Comparison of ENCODE assay signal across 22 mouse cellular contexts in the genomic region with DNA sequence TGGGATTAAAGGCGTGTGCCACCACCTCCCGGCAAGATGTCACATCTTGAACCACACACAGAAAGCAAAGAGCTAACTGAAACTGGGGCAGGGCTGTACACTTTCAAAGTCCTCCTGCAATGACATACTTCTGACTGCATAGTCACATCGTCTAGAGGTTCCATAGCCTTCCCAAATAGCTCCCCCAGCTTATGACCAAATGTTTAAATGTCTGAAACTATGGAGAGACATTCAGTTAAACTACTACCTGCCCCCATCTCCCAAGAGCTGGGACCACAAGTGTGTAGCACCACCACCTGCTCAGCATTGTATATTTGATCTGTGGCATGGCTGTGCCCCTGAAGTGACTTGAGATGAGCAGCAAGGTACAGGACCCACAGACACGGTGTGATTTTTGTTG. TPM values are rescaled to one million over a fixed set of nuclear protein-coding genes. Genes with fewer than 3 reads are reported as not detected.
DNase-seq lines count a peak whose midpoint lies in the region; TF ChIP-seq lines count a peak whose summit lies in the region.
"Had no signal": no experiment of that assay in that cellular context is flagged by ENCODE, and none has a peak within 500 bp of the region (broad histone marks: within the 10 kb centered on the region; RNA-seq: fewer than 3 reads in every experiment).

No protein-coding gene starts in this region.

- H3K36me3 ChIP-seq in spleen, adult 2 months (ENCODE audit: control insufficient read depth, insufficient read depth, low read length), result no peaks in the 10 kb centered on the region
- no peaks in the 10 kb centered on the region for H3K36me3 ChIP-seq in macrophage (ENCODE audit: inconsistent target)
- H3K36me3 ChIP-seq: embryonic facial prominence, embryonic 13.5 days; heart, embryonic 12.5 days; hindbrain, embryonic 12.5 days; midbrain, embryonic 13.5 days had no signal

- H3K27me3 ChIP-seq in spleen, adult 2 months (ENCODE audit: control insufficient read depth, insufficient read depth, low read length), result no peaks in the 10 kb centered on the region
- H3K27me3 ChIP-seq: forebrain, embryonic 13.5 days had no signal

- no peaks in the 10 kb centered on the region for H3K79me2 ChIP-seq in macrophage (ENCODE audit: inconsistent target)

- no peak for DNase-seq in spleen, adult 2 months (ENCODE audit: low read depth in 1 of 2, low spot score in 2 of 2)
- no peak for DNase-seq in spleen, adult 12 weeks (ENCODE audit: low spot score)
- peak; percentile 15 for DNase-seq in T-cell, adult 2 months (ENCODE audit: low spot score)
- DNase-seq in thymus, postnatal 36 days, result peak; percentile 20 to 26
- no peak for DNase-seq in embryo, embryonic 10.5 days (ENCODE audit: low spot score)
- no peak for DNase-seq in ovary, postnatal 36 days (ENCODE audit: low spot score)
- DNase-seq: cerebellum, adult 2 months; cerebellum, postnatal 25 days; embryo, embryonic 11 days; gastrocnemius, postnatal 10 days; heart, postnatal 14 days; kidney, adult 11 months; kidney, postnatal 10 days; lung, adult 2 months; right cerebral cortex, postnatal 14 days had no signal

- peaks cover 28% of the 10 kb centered on the region for H3K4me1 ChIP-seq in spleen, adult 2 months (ENCODE audit: control insufficient read depth, insufficient read depth, insufficient read length)

- no peak overlapping the region for H3K4me3 ChIP-seq in spleen, adult 2 months (ENCODE audit: extremely low read depth, insufficient read depth, insufficient read length)
- no peak overlapping the region for H3K4me3 ChIP-seq in macrophage (ENCODE audit: inconsistent target)
- H3K4me3 ChIP-seq: embryonic facial prominence, embryonic 13.5 days; forebrain, embryonic 13.5 days; heart, embryonic 12.5 days; hindbrain, embryonic 12.5 days; megakaryocyte, embryonic 14.5 days; midbrain, embryonic 13.5 days had no signal

- 44% methylated on average over 4 of the region's 4 CpGs for WGBS in spleen, adult 2 months
- WGBS in macrophage (ENCODE audit: missing documents), result 69% methylated on average over 4 of the region's 4 CpGs

- TF ChIP-seq CTCF in spleen, adult 2 months (IDR thresholded peaks at IDR 0.05; ENCODE audit: extremely low read depth, insufficient read depth, insufficient read length, insufficient replicate concordance), result no peak

- H3K27ac ChIP-seq in spleen, adult 2 months (ENCODE audit: insufficient read depth, low read length), result peak overlapping the region; percentile 92
- H3K27ac ChIP-seq in macrophage, result peak overlapping the region; percentile 65
- H3K27ac ChIP-seq: embryonic facial prominence, embryonic 13.5 days; forebrain, embryonic 13.5 days; hindbrain, embryonic 12.5 days; midbrain, embryonic 13.5 days had no signal

- no peak for TF ChIP-seq POLR2A in spleen, adult 2 months (IDR thresholded peaks at IDR 0.05; ENCODE audit: low read depth, low read length)

RNA-seq across cellular contexts. Expression of gene Kdm7a, which starts 52.1 kb away (rescaled TPM):
- polyA plus RNA-seq in spleen, adult 2 months (2012; rRNA removed), result 4.5 TPM in 2 replicates
- 100 to 1,000 TPM in 6 of 26 experiments, 10 to 100 TPM in 20; 17.4 to 122 (median 66.6) TPM for total RNA-seq in macrophage (2018; cell fraction: chromatin; rRNA removed)
- 10 to 100 TPM in 25 of 26 experiments, 1 to 10 TPM in 1; 7.8 to 38.7 (median 29.1) TPM for total RNA-seq in macrophage (2018; cell fraction: cytosol; rRNA removed)
- 10 to 100 TPM; 26.7 to 93.0 (median 57.8) TPM for total RNA-seq in macrophage (2018; cell fraction: nucleus; rRNA removed)
- 11.0 to 14.5 TPM (median 11.1 TPM) in 3 replicates for polyA plus RNA-seq in macrophage (2018)

Comparison
In these comparisons a context has a peak if more than half of its experiments do, and no peak if none do; other contexts are left out.
1. DNase-seq: peak in T-cell, adult 2 months (single experiment) and thymus, postnatal 36 days (2 of 2); none in spleen, adult 2 months (0 of 2), spleen, adult 12 weeks (single experiment), embryo, embryonic 10.5 days (single experiment) and ovary, postnatal 36 days (single experiment).